Mouse (Mus musculus): Measurements from ENCODE around the gene C530025M09Rik. TPM values are rescaled to one million over a fixed set of nuclear protein-coding genes. Genes with fewer than 3 reads are reported as not detected.

Gene C530025M09Rik
- polyA plus RNA-seq, 1 experiment from 2014 or later: 0.48 TPM

- no peaks in the 10 kb centered on the region for H3K27me3 ChIP-seq (replicated peaks; ENCODE audit: control insufficient read depth, insufficient read depth, low read length)
- no peak overlapping the region for H3K4me2 ChIP-seq (ENCODE audit: low read length)
- H3K4me3 ChIP-seq (replicated peaks; ENCODE audit: low read length): no peak overlapping the region
- H3K36me3 ChIP-seq (ENCODE audit: control insufficient read depth, insufficient read depth): no peaks in the 10 kb centered on the region
- no peak for ATAC-seq
- H3K4me1 ChIP-seq (replicated peaks; ENCODE audit: control insufficient read depth, insufficient read depth, low read length): no peaks in the 10 kb centered on the region
- 87% methylated on average over 2 of the region's 2 CpGs for WGBS
- H3K9ac ChIP-seq (replicated peaks; ENCODE audit: low read depth, low read length): no peak overlapping the region
- H3K9me3 ChIP-seq (ENCODE audit: control insufficient read depth, low read length): no peaks in the 10 kb centered on the region
- no peak overlapping the region for H3K27ac ChIP-seq (ENCODE audit: low read length)
Measured at GRCm38 (mm10) chr2:149839666-149840065, 8.7 kb upstream of the C530025M09Rik start.

- Histone ChIP-seq H3K27ac (ENCODE audit: low read length) (no peak overlapping the region), H3K9ac (replicated peaks; ENCODE audit: low read depth, low read length) (no peak overlapping the region), H3K4me3 (replicated peaks; ENCODE audit: low read length) (no peak overlapping the region), H3K9me3 (ENCODE audit: control insufficient read depth, low read length) (no peaks in the 10 kb centered on the region), H3K4me2 (ENCODE audit: low read length) (no peak overlapping the region), H3K27me3 (replicated peaks; ENCODE audit: control insufficient read depth, insufficient read depth, low read length) (peaks cover 4% of the 10 kb centered on the region; the same call in 1 of the 2 replicates), H3K4me1 (replicated peaks; ENCODE audit: control insufficient read depth, insufficient read depth, low read length) (peaks cover 6% of the 10 kb centered on the region; the same call in 1 of the 2 replicates), H3K36me3 (ENCODE audit: control insufficient read depth, insufficient read depth) (no peaks in the 10 kb centered on the region)
- ATAC-seq: no peak
- WGBS: 84% methylated on average over 2 of the region's 2 CpGs
Measured at GRCm38 (mm10) chr2:149836471-149837135, 5.6 kb upstream of the C530025M09Rik start.

DNA sequence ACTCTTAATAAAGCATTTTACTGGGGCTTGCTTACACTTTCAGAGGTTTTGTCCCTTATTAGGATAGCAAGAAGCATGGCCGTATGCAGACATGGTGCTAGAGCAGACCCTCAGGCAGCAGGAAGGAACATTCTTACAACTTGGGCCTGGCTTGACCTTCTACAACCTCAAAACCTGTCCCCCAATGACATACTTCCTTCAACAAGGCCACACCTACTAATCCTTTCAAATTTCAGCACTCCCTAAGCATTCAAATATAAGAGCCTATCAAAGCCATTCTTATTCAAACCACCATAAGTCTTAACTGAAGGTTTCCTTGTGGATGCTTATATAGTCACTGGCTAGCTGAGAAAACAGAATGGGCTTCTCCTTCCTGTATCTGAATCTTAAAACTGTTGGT is 4.1 kb upstream of the C530025M09Rik start:
- 92% methylated on average over 1 of the region's 1 CpGs for WGBS
- Histone ChIP-seq H3K4me1 (replicated peaks; ENCODE audit: control insufficient read depth, insufficient read depth, low read length) (peaks cover 14% of the 10 kb centered on the region), H3K36me3 (ENCODE audit: control insufficient read depth, insufficient read depth) (no peaks in the 10 kb centered on the region), H3K4me2 (ENCODE audit: low read length) (no peak overlapping the region), H3K9me3 (ENCODE audit: control insufficient read depth, low read length) (no peaks in the 10 kb centered on the region), H3K9ac (replicated peaks; ENCODE audit: low read depth, low read length) (no peak overlapping the region), H3K4me3 (replicated peaks; ENCODE audit: low read length) (no peak overlapping the region), H3K27me3 (replicated peaks; ENCODE audit: control insufficient read depth, insufficient read depth, low read length) (peaks cover 4% of the 10 kb centered on the region; the same call in 1 of the 2 replicates), H3K27ac (ENCODE audit: low read length) (no peak overlapping the region)
- no peak for ATAC-seq

- no peak for ATAC-seq
- 22% methylated on average over 5 of the region's 5 CpGs for WGBS
- H3K9ac ChIP-seq (replicated peaks; ENCODE audit: low read depth, low read length): peak overlapping the region; percentile 19; the same call in 1 of the 2 replicates
Measured at GRCm38 (mm10) chr2:149832301-149832700, 1.3 kb upstream of the C530025M09Rik start.

GRCm38 (mm10) chr2:149831459-149832245 is 639 bp upstream of the C530025M09Rik start:
- peak overlapping the region; percentile 71 for H3K9ac ChIP-seq (replicated peaks; ENCODE audit: low read depth, low read length)
- H3K4me3 ChIP-seq (replicated peaks; ENCODE audit: low read length): peak overlapping the region; percentile 76
- WGBS: 2% methylated on average over 29 of the region's 29 CpGs
- H3K27me3 ChIP-seq (replicated peaks; ENCODE audit: control insufficient read depth, insufficient read depth, low read length): peaks cover 8% of the 10 kb centered on the region
- H3K4me1 ChIP-seq (replicated peaks; ENCODE audit: control insufficient read depth, insufficient read depth, low read length): peaks cover 16% of the 10 kb centered on the region
- H3K36me3 ChIP-seq (ENCODE audit: control insufficient read depth, insufficient read depth): no peaks in the 10 kb centered on the region
- peak overlapping the region; percentile 74 for H3K4me2 ChIP-seq (ENCODE audit: low read length)
- peak; percentile 8; the same call in 1 of the 2 replicates for ATAC-seq
- H3K9me3 ChIP-seq (ENCODE audit: control insufficient read depth, low read length): no peaks in the 10 kb centered on the region
- no peak overlapping the region for H3K27ac ChIP-seq (ENCODE audit: low read length)

More at GRCm38 (mm10) chr2:149832301-149832700, 1.3 kb upstream of the C530025M09Rik start:
- Histone ChIP-seq H3K36me3 (ENCODE audit: control insufficient read depth, insufficient read depth) (no peaks in the 10 kb centered on the region), H3K4me3 (replicated peaks; ENCODE audit: low read length) (peak overlapping the region; percentile 76), H3K9me3 (ENCODE audit: control insufficient read depth, low read length) (no peaks in the 10 kb centered on the region), H3K27me3 (replicated peaks; ENCODE audit: control insufficient read depth, insufficient read depth, low read length) (peaks cover 8% of the 10 kb centered on the region), H3K4me2 (ENCODE audit: low read length) (peak overlapping the region; percentile 74), H3K27ac (ENCODE audit: low read length) (no peak overlapping the region), H3K4me1 (replicated peaks; ENCODE audit: control insufficient read depth, insufficient read depth, low read length) (peaks cover 16% of the 10 kb centered on the region)

DNA sequence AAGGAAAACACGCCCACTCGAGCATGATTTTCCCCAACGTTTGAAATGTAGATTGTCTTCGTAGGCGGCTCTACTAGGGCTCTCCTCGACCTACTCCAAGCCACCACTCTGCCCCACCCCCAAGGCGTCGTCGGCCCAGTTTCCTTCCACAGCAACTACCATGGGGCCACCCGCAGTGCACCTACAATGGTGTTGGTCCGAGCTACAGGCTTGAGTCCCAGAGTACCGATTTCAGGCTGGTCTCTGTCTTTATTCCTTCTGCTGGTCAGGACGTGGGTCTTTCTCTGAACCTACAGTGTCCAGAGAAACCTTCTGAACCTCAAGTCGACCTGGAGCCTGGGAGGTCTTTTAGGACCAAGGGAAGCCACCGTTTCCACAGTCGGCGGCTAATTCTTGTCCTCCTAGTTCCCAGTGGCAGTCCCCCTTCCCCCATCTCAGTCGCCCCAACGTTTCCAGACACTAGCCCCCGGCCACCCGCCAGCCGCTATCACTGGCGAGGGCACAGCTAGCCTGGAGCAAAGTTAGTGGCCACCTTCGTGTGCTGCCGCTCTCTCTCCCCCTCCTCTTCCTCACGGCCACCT is 968 bp downstream of the C530025M09Rik start:
- peaks cover 8% of the 10 kb centered on the region for H3K27me3 ChIP-seq (replicated peaks; ENCODE audit: control insufficient read depth, insufficient read depth, low read length)
- H3K27ac ChIP-seq (ENCODE audit: low read length): peak overlapping the region; percentile 18; the same call in 1 of the 2 replicates
- H3K9ac ChIP-seq (replicated peaks; ENCODE audit: low read depth, low read length): peak overlapping the region; percentile 71
- peak overlapping the region; percentile 76 for H3K4me3 ChIP-seq (replicated peaks; ENCODE audit: low read length)
- H3K9me3 ChIP-seq (ENCODE audit: control insufficient read depth, low read length): no peaks in the 10 kb centered on the region
- peak overlapping the region; percentile 74 for H3K4me2 ChIP-seq (ENCODE audit: low read length)
- WGBS: 2% methylated on average over 26 of the region's 26 CpGs
- peaks cover 16% of the 10 kb centered on the region for H3K4me1 ChIP-seq (replicated peaks; ENCODE audit: control insufficient read depth, insufficient read depth, low read length)
- ATAC-seq: peak; percentile 18; the same call in 1 of the 2 replicates
- no peaks in the 10 kb centered on the region for H3K36me3 ChIP-seq (ENCODE audit: control insufficient read depth, insufficient read depth)

DNA sequence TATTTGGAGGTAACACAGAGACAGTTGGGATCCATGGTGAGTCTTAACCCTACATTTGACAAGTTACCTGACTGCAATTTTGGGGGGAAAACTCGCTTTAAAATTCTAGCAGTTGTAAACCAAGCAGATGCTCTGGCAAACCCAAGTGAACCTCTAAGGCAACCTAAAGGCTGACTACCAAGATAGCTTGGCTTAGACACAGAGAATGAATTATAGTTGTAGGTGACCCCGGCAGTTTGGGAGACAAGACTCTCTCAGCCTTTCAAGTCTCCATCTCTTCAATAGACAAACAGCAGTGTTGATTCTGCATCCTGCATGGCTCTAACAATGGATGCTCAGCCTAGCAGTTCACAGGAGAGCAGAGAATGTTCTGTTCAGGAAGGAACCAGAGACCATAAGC is 2.1 kb downstream of the C530025M09Rik start, which contains the start of gene Syndig1:
Gene Syndig1, plus strand, starts transcription at position 301 of the 400 bp plus-strand sequence.
- Histone ChIP-seq H3K36me3 (ENCODE audit: control insufficient read depth, insufficient read depth) (no peaks in the 10 kb centered on the region), H3K27ac (ENCODE audit: low read length) (no peak within 1 kb of the TSS), H3K4me1 (replicated peaks; ENCODE audit: control insufficient read depth, insufficient read depth, low read length) (peaks cover 16% of the 10 kb centered on the region), H3K4me3 (replicated peaks; ENCODE audit: low read length) (peak within 1 kb of the TSS; percentile 76), H3K4me2 (ENCODE audit: low read length) (peak within 1 kb of the TSS; percentile 74), H3K27me3 (replicated peaks; ENCODE audit: control insufficient read depth, insufficient read depth, low read length) (peaks cover 8% of the 10 kb centered on the region), H3K9me3 (ENCODE audit: control insufficient read depth, low read length) (no peaks in the 10 kb centered on the region), H3K9ac (replicated peaks; ENCODE audit: low read depth, low read length) (peak within 1 kb of the TSS; percentile 71)
- ATAC-seq: no peak
- WGBS: 86% methylated on average over 2 of the region's 2 CpGs

DNA sequence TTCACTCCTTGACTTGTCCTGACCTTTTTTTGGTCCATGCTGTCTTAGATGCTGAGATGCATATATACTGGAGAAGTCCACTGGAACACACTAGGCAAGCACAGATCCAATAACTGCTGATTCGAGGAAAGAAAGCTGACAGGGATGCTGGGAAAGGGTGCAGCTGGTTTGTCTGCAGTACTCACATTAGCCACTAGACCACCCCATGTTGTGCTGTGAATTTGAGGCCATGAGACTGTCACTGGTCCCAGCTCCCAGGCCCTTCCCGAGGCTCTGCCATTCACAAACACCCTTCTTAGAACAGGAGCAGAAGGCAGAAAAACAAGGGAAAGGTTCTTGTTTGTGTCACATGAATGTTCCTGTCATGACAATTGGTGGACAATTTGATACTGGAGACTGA is 10.8 kb downstream of the C530025M09Rik start:
- WGBS: 23% methylated on average over 2 of the region's 2 CpGs
- H3K36me3 ChIP-seq (ENCODE audit: control insufficient read depth, insufficient read depth): no peaks in the 10 kb centered on the region
- no peak overlapping the region for H3K9ac ChIP-seq (replicated peaks; ENCODE audit: low read depth, low read length)
- no peak overlapping the region for H3K27ac ChIP-seq (ENCODE audit: low read length)
- H3K4me1 ChIP-seq (replicated peaks; ENCODE audit: control insufficient read depth, insufficient read depth, low read length): no peaks in the 10 kb centered on the region
- H3K4me3 ChIP-seq (replicated peaks; ENCODE audit: low read length): no peak overlapping the region
- no peaks in the 10 kb centered on the region for H3K9me3 ChIP-seq (ENCODE audit: control insufficient read depth, low read length)
- ATAC-seq: no peak
- no peaks in the 10 kb centered on the region for H3K27me3 ChIP-seq (replicated peaks; ENCODE audit: control insufficient read depth, insufficient read depth, low read length)
- no peak overlapping the region for H3K4me2 ChIP-seq (ENCODE audit: low read length)

DNA sequence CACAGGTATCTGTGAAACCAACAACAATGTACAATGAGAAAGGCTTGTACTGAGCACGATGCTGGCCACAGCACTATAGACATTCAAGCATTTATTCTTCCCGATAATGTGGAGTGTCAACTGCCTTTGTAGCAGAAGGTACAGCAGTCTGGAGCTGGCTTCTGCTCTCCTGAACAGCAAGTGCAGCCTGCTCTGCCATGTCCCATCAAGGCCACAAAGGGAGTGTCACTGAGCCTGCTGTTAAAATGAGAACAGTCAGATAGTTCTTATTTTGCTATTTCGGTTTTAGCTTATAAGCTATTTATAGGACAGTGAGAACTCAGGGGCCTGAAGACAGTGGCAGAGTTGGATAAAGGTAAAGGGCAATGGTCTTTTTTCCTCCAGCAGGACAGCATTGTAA is 11.3 kb downstream of the C530025M09Rik start:
- no peaks in the 10 kb centered on the region for H3K27me3 ChIP-seq (replicated peaks; ENCODE audit: control insufficient read depth, insufficient read depth, low read length)
- 80% methylated on average over 3 of the region's 3 CpGs for WGBS
- H3K9me3 ChIP-seq (ENCODE audit: control insufficient read depth, low read length): no peaks in the 10 kb centered on the region
- no peak overlapping the region for H3K9ac ChIP-seq (replicated peaks; ENCODE audit: low read depth, low read length)
- no peak overlapping the region for H3K27ac ChIP-seq (ENCODE audit: low read length)
- no peak overlapping the region for H3K4me3 ChIP-seq (replicated peaks; ENCODE audit: low read length)
- no peak for ATAC-seq
- no peaks in the 10 kb centered on the region for H3K4me1 ChIP-seq (replicated peaks; ENCODE audit: control insufficient read depth, insufficient read depth, low read length)
- H3K4me2 ChIP-seq (ENCODE audit: low read length): no peak overlapping the region
- H3K36me3 ChIP-seq (ENCODE audit: control insufficient read depth, insufficient read depth): no peaks in the 10 kb centered on the region

Measured in forebrain, embryonic 16.5 days (tissue).